Mouse (Mus musculus) olfactory bulb, adult 2 months (tissue): ENCODE data around the gene Serpina3g.

Experiments
- CTCF ChIP-seq: fragments of 200-500 bp; IDR thresholded peaks from 2 replicates; pipeline ENCODE4 v1.5.1; 2012; ENCODE audit warnings: low read depth, mild to moderate bottlenecking, low read length, moderate library complexity; ENCODE audit not compliant: insufficient read depth
- POLR2A ChIP-seq: fragments of 200-500 bp; IDR thresholded peaks from 2 replicates; pipeline ENCODE4 v1.6.1; 2012; ENCODE audit warnings: mild to moderate bottlenecking, low read depth, low read length, moderate library complexity; ENCODE audit not compliant: insufficient read depth

DNA sequence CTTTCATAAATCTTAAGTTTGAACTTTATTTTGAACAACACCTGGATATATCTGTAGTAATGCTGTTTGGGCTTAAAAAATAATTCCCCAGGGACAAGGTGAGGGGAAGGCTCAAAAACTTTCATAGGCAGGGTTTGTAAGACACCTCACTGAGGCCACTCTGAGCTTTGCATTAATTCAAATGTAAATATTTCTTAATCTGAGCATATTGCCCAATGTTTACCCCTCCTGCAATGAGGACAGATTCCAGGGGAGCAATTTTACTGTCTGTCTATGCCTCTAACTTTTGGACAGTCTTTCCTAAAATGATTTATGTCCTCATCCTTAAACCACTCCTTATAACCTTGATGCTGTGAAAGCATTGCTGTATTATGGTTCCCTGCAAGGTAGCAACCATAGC lies 52.3 kb downstream of the Serpina3g start:
- no peak for TF ChIP-seq CTCF
- TF ChIP-seq POLR2A = no peak
